Mouse (Mus musculus): Measurements from ENCODE around the gene Cdk5rap2. TPM values are rescaled to one million over a fixed set of nuclear protein-coding genes. Genes with fewer than 3 reads are reported as not detected.
A peak's percentile ranks its signal among the peaks of the same experiment; 100 is the strongest.

Gene Cdk5rap2
- total and polyA plus RNA-seq, 2 experiments from 2014 or later: 8.9 to 19.9 TPM

DNA sequence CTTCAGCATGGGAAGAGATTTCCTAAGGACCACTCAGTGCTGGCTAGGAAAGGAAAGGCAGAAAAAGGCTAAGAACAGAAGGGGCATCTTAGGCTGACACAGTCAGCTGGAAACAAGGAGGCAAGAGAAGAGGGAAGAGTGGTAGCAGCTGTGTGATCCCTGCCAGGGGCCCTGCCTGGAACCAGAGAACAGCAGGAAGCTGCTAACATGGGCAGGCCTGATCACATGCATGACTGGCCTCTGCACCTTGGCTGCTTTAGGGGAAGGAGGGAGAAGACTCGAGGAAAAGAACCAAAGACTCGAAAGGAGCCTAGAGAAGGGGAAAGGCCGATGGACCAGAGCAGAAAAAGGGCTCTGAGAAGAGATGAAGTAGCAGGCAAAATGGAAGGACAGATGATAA lies 188.4 kb downstream of the Cdk5rap2 start:
- H3K4me2 ChIP-seq (ENCODE audit: low read depth, low read length): no peak overlapping the region
- peaks cover 6% of the 10 kb centered on the region; the same call in 1 of the 2 replicates for H3K36me3 ChIP-seq (ENCODE audit: insufficient read depth, low read length)
- H3K27me3 ChIP-seq (ENCODE audit: insufficient read depth, low read length): no peaks in the 10 kb centered on the region
- no peak overlapping the region for H3K9ac ChIP-seq (replicated peaks; ENCODE audit: low read length)
- TF ChIP-seq CTCF (IDR thresholded peaks at IDR 0.05; ENCODE audit: low read depth): no peak
- H3K27ac ChIP-seq: no peak overlapping the region
- ATAC-seq (peak; percentile 41; the same call in 1 of the 2 replicates), DNase-seq (ENCODE audit: low spot score) (no peak)
- H3K9me3 ChIP-seq (ENCODE audit: low read length): no peaks in the 10 kb centered on the region
- H3K4me3 ChIP-seq (ENCODE audit: low read length): no peak overlapping the region
- H3K4me1 ChIP-seq (ENCODE audit: insufficient read depth, low read length): peaks cover 5% of the 10 kb centered on the region; the same call in 1 of the 2 replicates
- WGBS: 53% methylated on average over 3 of the region's 3 CpGs

GRCm38 (mm10) chr4:70221370-70221769 lies 188.9 kb downstream of the Cdk5rap2 start:
- ATAC-seq: no peak
- DNase-seq (ENCODE audit: low spot score): no peak
- no peak overlapping the region for H3K4me3 ChIP-seq (ENCODE audit: low read length)
- H3K4me1 ChIP-seq (ENCODE audit: insufficient read depth, low read length): peaks cover 5% of the 10 kb centered on the region; the same call in 1 of the 2 replicates
- H3K4me2 ChIP-seq (ENCODE audit: low read depth, low read length): no peak overlapping the region
- no peak for TF ChIP-seq CTCF (IDR thresholded peaks at IDR 0.05; ENCODE audit: low read depth)
- H3K27me3 ChIP-seq (ENCODE audit: insufficient read depth, low read length): no peaks in the 10 kb centered on the region
- H3K9ac ChIP-seq (replicated peaks; ENCODE audit: low read length): no peak overlapping the region
- no peaks in the 10 kb centered on the region for H3K9me3 ChIP-seq (ENCODE audit: low read length)
- H3K27ac ChIP-seq: no peak overlapping the region
- H3K36me3 ChIP-seq (ENCODE audit: insufficient read depth, low read length): peaks cover 6% of the 10 kb centered on the region; the same call in 1 of the 2 replicates
- 96% methylated on average over 1 of the region's 1 CpGs for WGBS

DNA sequence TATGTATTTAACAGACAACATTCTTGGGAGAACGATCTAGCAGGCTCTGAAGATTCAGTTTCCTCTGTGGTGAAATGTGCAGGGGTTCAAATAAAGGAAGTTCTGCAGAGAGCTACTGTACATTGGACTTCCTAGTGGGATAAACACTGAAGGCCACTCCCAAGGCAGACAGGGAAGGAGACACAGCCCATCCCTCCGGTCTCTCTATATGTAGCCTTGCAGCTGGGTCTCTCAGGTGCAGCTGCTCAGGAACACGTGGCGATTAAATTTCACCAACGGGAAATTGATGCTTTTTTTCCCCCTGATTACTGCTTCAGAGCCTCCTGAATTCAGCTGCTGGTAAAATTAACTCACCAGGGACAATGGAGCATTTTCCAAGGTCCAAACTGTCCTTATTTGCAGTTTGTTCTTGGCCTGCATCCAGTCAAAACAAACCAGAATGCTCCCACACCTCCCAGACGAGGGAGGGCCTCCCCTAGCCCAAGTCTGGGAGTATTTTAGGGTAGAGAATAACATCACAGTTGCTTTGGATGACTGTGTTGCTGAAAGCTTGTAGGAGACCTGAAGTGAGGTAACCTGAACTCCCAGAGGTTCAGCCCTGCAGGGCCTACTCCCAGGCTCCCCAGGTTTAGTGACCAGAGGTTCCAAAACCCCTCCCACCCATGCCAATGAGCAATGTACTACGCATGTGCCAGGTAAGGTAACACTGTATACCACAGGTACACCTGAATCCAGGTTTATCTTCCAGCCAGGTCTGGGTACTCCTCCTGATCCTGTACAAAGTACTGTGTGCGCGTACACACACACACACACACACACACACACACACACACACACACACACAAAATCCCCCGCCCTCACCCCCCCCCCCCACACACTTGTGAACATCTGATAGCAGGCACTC lies 189.7 kb downstream of the Cdk5rap2 start:
- no peak overlapping the region for H3K4me3 ChIP-seq (ENCODE audit: low read length)
- no peak overlapping the region for H3K9ac ChIP-seq (replicated peaks; ENCODE audit: low read length)
- WGBS: 64% methylated on average over 10 of the region's 10 CpGs
- ATAC-seq: peak; percentile 27; the same call in 1 of the 2 replicates
- peaks cover 5% of the 10 kb centered on the region; the same call in 1 of the 2 replicates for H3K4me1 ChIP-seq (ENCODE audit: insufficient read depth, low read length)
- no peak overlapping the region for H3K4me2 ChIP-seq (ENCODE audit: low read depth, low read length)
- H3K36me3 ChIP-seq (ENCODE audit: insufficient read depth, low read length): peaks cover 6% of the 10 kb centered on the region; the same call in 1 of the 2 replicates
- no peak for TF ChIP-seq CTCF (IDR thresholded peaks at IDR 0.05; ENCODE audit: low read depth)
- no peak for DNase-seq (ENCODE audit: low spot score)
- no peak overlapping the region for H3K27ac ChIP-seq
- no peaks in the 10 kb centered on the region for H3K9me3 ChIP-seq (ENCODE audit: low read length)
- H3K27me3 ChIP-seq (ENCODE audit: insufficient read depth, low read length): no peaks in the 10 kb centered on the region

DNA sequence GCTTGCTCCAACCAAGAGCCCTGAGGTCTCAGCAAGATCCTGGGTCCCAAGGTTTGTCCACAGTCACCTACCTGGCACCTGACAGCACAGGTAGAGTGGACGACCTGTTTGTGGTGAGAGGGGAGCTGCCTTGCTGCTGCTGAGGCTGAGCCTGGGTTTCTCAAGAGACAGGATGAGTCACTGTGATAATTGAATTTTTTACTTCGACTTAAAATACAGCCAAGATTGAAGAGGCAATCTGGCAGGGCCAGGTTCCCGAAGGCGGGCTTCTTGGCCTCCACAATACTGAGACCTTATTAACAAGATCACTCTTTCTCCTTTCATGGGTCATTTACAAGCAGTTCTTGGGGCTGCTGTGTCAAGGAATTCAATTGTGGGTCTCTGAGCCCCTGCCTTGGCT lies 190.5 kb downstream of the Cdk5rap2 start:
- no peak overlapping the region for H3K9ac ChIP-seq (replicated peaks; ENCODE audit: low read length)
- H3K4me1 ChIP-seq (ENCODE audit: insufficient read depth, low read length): peaks cover 5% of the 10 kb centered on the region; the same call in 1 of the 2 replicates
- no peak for DNase-seq (ENCODE audit: low spot score)
- H3K27me3 ChIP-seq (ENCODE audit: insufficient read depth, low read length): no peaks in the 10 kb centered on the region
- H3K4me2 ChIP-seq (ENCODE audit: low read depth, low read length): no peak overlapping the region
- H3K36me3 ChIP-seq (ENCODE audit: insufficient read depth, low read length): peaks cover 6% of the 10 kb centered on the region; the same call in 1 of the 2 replicates
- no peak overlapping the region for H3K4me3 ChIP-seq (ENCODE audit: low read length)
- no peak for TF ChIP-seq CTCF (IDR thresholded peaks at IDR 0.05; ENCODE audit: low read depth)
- no peak for ATAC-seq
- H3K27ac ChIP-seq: no peak overlapping the region
- 65% methylated on average over 4 of the region's 4 CpGs for WGBS
- no peaks in the 10 kb centered on the region for H3K9me3 ChIP-seq (ENCODE audit: low read length)

- no peak overlapping the region for H3K9ac ChIP-seq (replicated peaks; ENCODE audit: low read length)
- H3K4me3 ChIP-seq (ENCODE audit: low read length): no peak overlapping the region
- no peaks in the 10 kb centered on the region for H3K4me1 ChIP-seq (ENCODE audit: insufficient read depth, low read length)
- ATAC-seq (no peak), DNase-seq (ENCODE audit: low spot score) (no peak)
- H3K36me3 ChIP-seq (ENCODE audit: insufficient read depth, low read length): no peaks in the 10 kb centered on the region
- TF ChIP-seq CTCF (IDR thresholded peaks at IDR 0.05; ENCODE audit: low read depth): no peak
- no peaks in the 10 kb centered on the region for H3K27me3 ChIP-seq (ENCODE audit: insufficient read depth, low read length)
- no peak overlapping the region for H3K4me2 ChIP-seq (ENCODE audit: low read depth, low read length)
- 86% methylated on average over 2 of the region's 2 CpGs for WGBS
- H3K9me3 ChIP-seq (ENCODE audit: low read length): no peaks in the 10 kb centered on the region
- no peak overlapping the region for H3K27ac ChIP-seq
Observed at GRCm38 (mm10) chr4:70185971-70186370, 224.3 kb downstream of the Cdk5rap2 start.

Other genes starting within 250 kb of the Cdk5rap2 start
- 79.2 and 88.2 TPM in 2 replicates for gene Megf9, start 124.6 kb upstream of the Cdk5rap2 start, total RNA-seq (2014; rRNA removed)
- gene Megf9, start 124.6 kb upstream of the Cdk5rap2 start, polyA plus RNA-seq (2015; fragmentation: Nextera tagmentation; extraction: Ambion mirVana): 28.8 and 30.7 TPM in 2 replicates